ENCODE assay signal across 1 mouse cellular context in the genomic region with DNA sequence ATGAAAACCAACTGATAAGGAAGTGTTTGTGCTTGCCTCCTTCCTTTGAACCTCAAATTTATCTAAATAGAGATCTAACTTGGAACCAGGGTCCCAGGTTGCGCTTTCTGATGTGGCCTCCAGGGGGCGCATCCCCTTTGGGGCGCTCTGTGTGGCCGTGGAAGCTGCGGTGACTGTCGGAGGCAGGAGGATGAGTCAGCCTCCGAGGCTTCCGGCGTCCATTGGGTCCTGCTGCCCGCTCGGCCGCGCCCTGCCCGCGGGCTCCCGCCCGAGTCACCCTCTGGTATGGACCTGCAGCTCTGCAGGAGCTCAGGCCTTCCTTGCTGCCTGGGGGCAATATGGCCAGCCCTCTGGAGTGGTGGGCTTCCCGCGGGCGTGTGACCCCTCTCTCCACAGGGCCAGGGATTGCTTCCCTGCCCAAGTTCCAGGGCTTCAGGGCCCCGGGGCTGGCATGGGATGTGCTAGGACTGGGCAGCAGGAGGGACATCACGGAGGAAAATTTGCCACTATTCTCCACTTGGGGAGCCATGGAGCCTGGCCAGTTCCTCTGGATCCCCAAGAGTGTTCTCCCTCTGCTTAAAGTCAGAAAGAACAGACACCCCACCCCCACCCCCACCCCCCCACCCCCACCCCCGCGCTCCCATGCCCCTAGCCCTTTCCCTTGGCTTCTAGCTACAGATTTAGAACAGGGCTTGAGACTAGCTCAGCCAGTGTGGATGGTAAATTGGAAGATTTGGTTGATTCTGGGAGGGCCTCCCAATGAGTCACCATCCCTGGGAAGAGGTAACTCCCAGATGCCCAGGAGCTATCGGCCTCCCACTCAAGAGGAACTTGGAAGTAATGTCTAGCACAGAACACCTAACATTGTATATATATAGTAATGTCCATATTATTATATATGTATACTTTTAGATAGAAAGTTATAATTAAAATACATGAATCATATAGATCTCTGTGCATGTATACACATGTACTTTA.
A peak's percentile ranks its signal among the peaks of the same experiment; 100 is the strongest.
TF ChIP-seq lines count a peak whose summit lies in the region.

No protein-coding gene starts in this region.

TF ChIP-seq in MEL, 35 proteins besides CTCF, POLR2A, EP300 and RAD21 (continued from another document):
- peak; percentile 62 for TF ChIP-seq GATA1 (IDR thresholded peaks at IDR 0.05; ENCODE audit: low read depth, low read length)
- no peak for TF ChIP-seq MAFK (IDR thresholded peaks at IDR 0.05; ENCODE audit: borderline replicate concordance, low read depth, low read length)
- 0 out of 2 replicates have a peak, but pooled peaks have one; percentile 24 for TF ChIP-seq ETS1 (IDR thresholded peaks at IDR 0.05; ENCODE audit: low read depth, low read length)
- no peak; the same call in 1 of the 2 replicates for TF ChIP-seq ZKSCAN1 (IDR thresholded peaks at IDR 0.05; ENCODE audit: low read depth, low read length)
- 0 out of 2 replicates have a peak, but pooled peaks have one; percentile 31 for TF ChIP-seq ELF1 (IDR thresholded peaks at IDR 0.05; ENCODE audit: low read depth, low read length)
- TF ChIP-seq NRF1 (IDR thresholded peaks at IDR 0.05; ENCODE audit: insufficient read depth, low read depth, low read length, poor library complexity, severe bottlenecking): 0 out of 2 replicates have a peak, but pooled peaks have one; percentile 16
- TF ChIP-seq RCOR1 (IDR thresholded peaks at IDR 0.05; ENCODE audit: low read depth, low read length): no peak
- no peak for TF ChIP-seq NELFE (IDR thresholded peaks at IDR 0.05; ENCODE audit: low read depth, low read length)
- 0 out of 2 replicates have a peak, but pooled peaks have one; percentile 17 for TF ChIP-seq GABPA (IDR thresholded peaks at IDR 0.05; ENCODE audit: low read depth, low read length)
- TF ChIP-seq ZNF384 (IDR thresholded peaks at IDR 0.05; ENCODE audit: low read depth, low read length): 0 out of 2 replicates have a peak, but pooled peaks have one; percentile 21
- peak; percentile 34; the same call in 1 of the 2 replicates for TF ChIP-seq MAX (IDR thresholded peaks at IDR 0.05; ENCODE audit: low read length)
- TF ChIP-seq CHD2 (IDR thresholded peaks at IDR 0.05; ENCODE audit: low read length): no peak
- TF ChIP-seq ZC3H11A (IDR thresholded peaks at IDR 0.05; ENCODE audit: low read depth, low read length): peak; percentile 51
- TF ChIP-seq POLR2AphosphoS5 (IDR thresholded peaks at IDR 0.05; ENCODE audit: borderline replicate concordance, low read depth, low read length): no peak
- TF ChIP-seq ZMIZ1 (IDR thresholded peaks at IDR 0.05; ENCODE audit: low read depth, low read length): no peak
- no peak for TF ChIP-seq TCF12 (IDR thresholded peaks at IDR 0.05; ENCODE audit: low read depth, low read length)
- no peak for TF ChIP-seq TAL1 (IDR thresholded peaks at IDR 0.05; ENCODE audit: low read length)
- no peak for TF ChIP-seq TBP (IDR thresholded peaks at IDR 0.05; ENCODE audit: low read depth, low read length)
- no peak for TF ChIP-seq BHLHE40 (IDR thresholded peaks at IDR 0.05; ENCODE audit: borderline replicate concordance, low read depth, low read length)
- no peak for TF ChIP-seq MYC (IDR thresholded peaks at IDR 0.05; ENCODE audit: low read depth, low read length)
TF ChIP-seq in MEL: peak in this region for 13.
